Mouse (Mus musculus): ENCODE results near the gene Gm36245. TPM values are rescaled to one million over a fixed set of nuclear protein-coding genes. Genes with fewer than 3 reads are reported as not detected.

Gm36245 gene
- polyA plus RNA-seq, 1 experiment = not detected

GRCm38 (mm10) chr15:77587026-77587425 is 12.0 kb upstream of the Gm36245 start:
- no peaks in the 10 kb centered on the region for H3K27me3 ChIP-seq (ENCODE audit: control insufficient read depth, insufficient read depth, insufficient read length)
- H3K36me3 ChIP-seq (ENCODE audit: control insufficient read depth, insufficient read depth) = peaks cover 6% of the 10 kb centered on the region
- no peak overlapping the region for H3ac ChIP-seq (ENCODE audit: control insufficient read depth, insufficient read length, low read depth)
- no peaks in the 10 kb centered on the region for H3K79me2 ChIP-seq (ENCODE audit: control insufficient read depth, insufficient read depth)
- no peaks in the 10 kb centered on the region for H3K79me3 ChIP-seq (ENCODE audit: low read depth)
- no peak for TF ChIP-seq MAX (IDR thresholded peaks at IDR 0.05)
- TF ChIP-seq CEBPB (IDR thresholded peaks at IDR 0.05; ENCODE audit: low read depth) = no peak
- TF ChIP-seq CTCF (IDR thresholded peaks at IDR 0.05; ENCODE audit: control insufficient read depth, insufficient read depth, insufficient read length) = no peak
- no peak for TF ChIP-seq MYOG (IDR thresholded peaks at IDR 0.05; ENCODE audit: control insufficient read depth, extremely low read depth, insufficient read length)
- no peak for TF ChIP-seq USF1 (IDR thresholded peaks at IDR 0.05; ENCODE audit: low read depth)
- no peak for TF ChIP-seq FOSL1 (IDR thresholded peaks at IDR 0.05; ENCODE audit: insufficient read depth, low read length, poor library complexity, severe bottlenecking)
- TF ChIP-seq MYOD1 (IDR thresholded peaks at IDR 0.05; ENCODE audit: control insufficient read depth, insufficient read length, low read depth) = no peak
- H3K4me3 ChIP-seq (ENCODE audit: insufficient read depth, poor library complexity, severe bottlenecking) = no peak overlapping the region

- no peak overlapping the region for H3K4me3 ChIP-seq (ENCODE audit: insufficient read depth, poor library complexity, severe bottlenecking)
- H3ac ChIP-seq (ENCODE audit: control insufficient read depth, insufficient read length, low read depth) = no peak overlapping the region
- H3K36me3 ChIP-seq (ENCODE audit: control insufficient read depth, insufficient read depth) = peaks cover 6% of the 10 kb centered on the region
- H3K79me2 ChIP-seq (ENCODE audit: control insufficient read depth, insufficient read depth) = no peaks in the 10 kb centered on the region
- TF ChIP-seq CEBPB (IDR thresholded peaks at IDR 0.05; ENCODE audit: low read depth) (no peak), FOSL1 (IDR thresholded peaks at IDR 0.05; ENCODE audit: insufficient read depth, low read length, poor library complexity, severe bottlenecking) (no peak), MYOG (IDR thresholded peaks at IDR 0.05; ENCODE audit: control insufficient read depth, extremely low read depth, insufficient read length) (no peak), USF1 (IDR thresholded peaks at IDR 0.05; ENCODE audit: low read depth) (no peak), MAX (IDR thresholded peaks at IDR 0.05) (no peak), MYOD1 (IDR thresholded peaks at IDR 0.05; ENCODE audit: control insufficient read depth, insufficient read length, low read depth) (no peak), CTCF (IDR thresholded peaks at IDR 0.05; ENCODE audit: control insufficient read depth, insufficient read depth, insufficient read length) (no peak)
- H3K27me3 ChIP-seq (ENCODE audit: control insufficient read depth, insufficient read depth, insufficient read length) = no peaks in the 10 kb centered on the region
- no peaks in the 10 kb centered on the region for H3K79me3 ChIP-seq (ENCODE audit: low read depth)
Measured at GRCm38 (mm10) chr15:77588981-77589380, 10.1 kb upstream of the Gm36245 start.

GRCm38 (mm10) chr15:77590881-77591280 is 8.2 kb upstream of the Gm36245 start:
- TF ChIP-seq MYOD1 (IDR thresholded peaks at IDR 0.05; ENCODE audit: control insufficient read depth, insufficient read length, low read depth) (no peak), CTCF (IDR thresholded peaks at IDR 0.05; ENCODE audit: control insufficient read depth, insufficient read depth, insufficient read length) (no peak), FOSL1 (IDR thresholded peaks at IDR 0.05; ENCODE audit: insufficient read depth, low read length, poor library complexity, severe bottlenecking) (no peak), MYOG (IDR thresholded peaks at IDR 0.05; ENCODE audit: control insufficient read depth, extremely low read depth, insufficient read length) (no peak), USF1 (IDR thresholded peaks at IDR 0.05; ENCODE audit: low read depth) (no peak), MAX (IDR thresholded peaks at IDR 0.05) (no peak), CEBPB (IDR thresholded peaks at IDR 0.05; ENCODE audit: low read depth) (no peak)
- no peak overlapping the region for H3K4me3 ChIP-seq (ENCODE audit: insufficient read depth, poor library complexity, severe bottlenecking)
- no peaks in the 10 kb centered on the region for H3K79me2 ChIP-seq (ENCODE audit: control insufficient read depth, insufficient read depth)
- no peaks in the 10 kb centered on the region for H3K27me3 ChIP-seq (ENCODE audit: control insufficient read depth, insufficient read depth, insufficient read length)
- no peaks in the 10 kb centered on the region for H3K79me3 ChIP-seq (ENCODE audit: low read depth)
- H3K36me3 ChIP-seq (ENCODE audit: control insufficient read depth, insufficient read depth) = no peaks in the 10 kb centered on the region
- H3ac ChIP-seq (ENCODE audit: control insufficient read depth, insufficient read length, low read depth) = no peak overlapping the region

- Histone ChIP-seq H3K4me3 (ENCODE audit: insufficient read depth, poor library complexity, severe bottlenecking) (no peak overlapping the region), H3K36me3 (ENCODE audit: control insufficient read depth, insufficient read depth) (no peaks in the 10 kb centered on the region), H3ac (ENCODE audit: control insufficient read depth, insufficient read length, low read depth) (no peak overlapping the region), H3K79me3 (ENCODE audit: low read depth) (no peaks in the 10 kb centered on the region), H3K79me2 (ENCODE audit: control insufficient read depth, insufficient read depth) (no peaks in the 10 kb centered on the region), H3K27me3 (ENCODE audit: control insufficient read depth, insufficient read depth, insufficient read length) (no peaks in the 10 kb centered on the region)
- TF ChIP-seq FOSL1 (IDR thresholded peaks at IDR 0.05; ENCODE audit: insufficient read depth, low read length, poor library complexity, severe bottlenecking) = no peak
- no peak for TF ChIP-seq MYOD1 (IDR thresholded peaks at IDR 0.05; ENCODE audit: control insufficient read depth, insufficient read length, low read depth)
- TF ChIP-seq USF1 (IDR thresholded peaks at IDR 0.05; ENCODE audit: low read depth) = no peak
- TF ChIP-seq MAX (IDR thresholded peaks at IDR 0.05) = no peak
Measured at GRCm38 (mm10) chr15:77593557-77593956, 5.5 kb upstream of the Gm36245 start.

GRCm38 (mm10) chr15:77595961-77596360 is 3.1 kb upstream of the Gm36245 start, which contains the start of gene Apol10b:
TSS of gene Apol10b (minus strand) at chr15:77596125.
- TF ChIP-seq MAX (IDR thresholded peaks at IDR 0.05) = peak; percentile 34
- TF ChIP-seq MYOG (IDR thresholded peaks at IDR 0.05; ENCODE audit: control insufficient read depth, extremely low read depth, insufficient read length) = no peak
- Histone ChIP-seq H3K79me2 (ENCODE audit: control insufficient read depth, insufficient read depth) (no peaks in the 10 kb centered on the region), H3K27me3 (ENCODE audit: control insufficient read depth, insufficient read depth, insufficient read length) (no peaks in the 10 kb centered on the region), H3K36me3 (ENCODE audit: control insufficient read depth, insufficient read depth) (no peaks in the 10 kb centered on the region), H3ac (ENCODE audit: control insufficient read depth, insufficient read length, low read depth) (peak within 1 kb of the TSS; percentile 38), H3K79me3 (ENCODE audit: low read depth) (no peaks in the 10 kb centered on the region), H3K4me3 (ENCODE audit: insufficient read depth, poor library complexity, severe bottlenecking) (peak within 1 kb of the TSS; percentile 21)

- no peaks in the 10 kb centered on the region for H3K27me3 ChIP-seq (ENCODE audit: control insufficient read depth, insufficient read depth, insufficient read length)
Measured at GRCm38 (mm10) chr15:77598429-77598828, 629 bp upstream of the Gm36245 start.

More at GRCm38 (mm10) chr15:77598429-77598828, 629 bp upstream of the Gm36245 start:
- Histone ChIP-seq H3K79me3 (ENCODE audit: low read depth) (no peaks in the 10 kb centered on the region), H3K4me3 (ENCODE audit: insufficient read depth, poor library complexity, severe bottlenecking) (no peak overlapping the region), H3ac (ENCODE audit: control insufficient read depth, insufficient read length, low read depth) (no peak overlapping the region), H3K79me2 (ENCODE audit: control insufficient read depth, insufficient read depth) (no peaks in the 10 kb centered on the region), H3K36me3 (ENCODE audit: control insufficient read depth, insufficient read depth) (no peaks in the 10 kb centered on the region)
- TF ChIP-seq CEBPB (IDR thresholded peaks at IDR 0.05; ENCODE audit: low read depth) = no peak
- no peak for TF ChIP-seq FOSL1 (IDR thresholded peaks at IDR 0.05; ENCODE audit: insufficient read depth, low read length, poor library complexity, severe bottlenecking)
- no peak for TF ChIP-seq USF1 (IDR thresholded peaks at IDR 0.05; ENCODE audit: low read depth)
- TF ChIP-seq MYOG (IDR thresholded peaks at IDR 0.05; ENCODE audit: control insufficient read depth, extremely low read depth, insufficient read length) = no peak
- TF ChIP-seq MYOD1 (IDR thresholded peaks at IDR 0.05; ENCODE audit: control insufficient read depth, insufficient read length, low read depth) = no peak
- no peak for TF ChIP-seq CTCF (IDR thresholded peaks at IDR 0.05; ENCODE audit: control insufficient read depth, insufficient read depth, insufficient read length)
- TF ChIP-seq MAX (IDR thresholded peaks at IDR 0.05) = no peak

All from C2C12 (cell line).